Mouse (Mus musculus): ENCODE data around the gene Gga3. TPM values are rescaled to one million over a fixed set of nuclear protein-coding genes. Genes with fewer than 3 reads are reported as not detected.
"Not testable (repeated sequence)": the region's sequence is repeated elsewhere in the genome, so short reads cannot be mapped to it uniquely, and the experiment has no call there.

Gene Gga3
- total RNA-seq (2014; rRNA removed) = 1.7 and 3.2 TPM in 2 replicates
- 5.9 and 8.3 TPM in 2 replicates for polyA plus RNA-seq (2012; rRNA removed)

DNA sequence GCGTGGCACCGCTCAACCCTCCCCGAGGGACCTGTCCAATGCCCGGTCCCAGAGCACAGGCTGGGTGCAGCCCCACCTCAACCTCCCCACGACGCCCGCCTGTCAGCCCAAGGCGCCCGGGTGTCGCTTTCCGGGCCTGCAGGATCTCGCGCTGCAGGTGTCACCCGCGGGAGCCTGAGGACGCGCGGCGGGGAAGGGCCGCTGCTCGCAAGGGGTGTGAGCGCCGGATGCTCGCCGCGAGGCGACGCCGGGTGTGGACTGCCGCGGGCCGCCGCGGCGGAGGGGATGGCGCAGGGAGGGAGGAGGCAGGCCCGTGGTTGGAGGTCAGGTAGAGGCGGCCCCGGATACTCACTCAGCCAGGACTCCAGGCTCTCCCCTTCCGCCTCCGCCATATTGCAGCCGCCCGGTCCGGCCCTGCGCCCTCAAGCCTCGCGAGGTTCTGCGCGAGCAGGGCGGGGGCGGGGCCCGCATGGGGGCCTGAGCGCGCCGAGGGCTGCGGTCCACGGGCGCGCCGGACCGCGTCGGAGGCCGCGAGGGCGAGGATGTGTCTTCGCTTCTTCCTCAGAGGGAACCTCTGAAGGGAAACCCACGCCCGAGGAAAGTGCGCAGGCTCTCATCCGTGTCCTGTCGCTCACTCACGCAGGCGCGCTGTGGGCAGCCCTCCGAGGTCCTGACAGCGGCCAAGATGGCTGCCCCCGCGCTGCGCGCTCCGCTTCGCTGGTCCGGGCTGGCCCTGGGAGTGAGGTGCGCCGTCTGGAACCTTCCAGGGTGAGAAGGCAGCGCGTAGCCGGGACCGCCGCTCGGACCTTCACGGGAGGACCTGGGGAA is at the start of gene Gga3, which contains the start of gene Mrps7:
Gga3 (minus strand) TSS at position 576 of the 828 bp plus-strand sequence.
Mrps7 (plus strand) TSS at position 450 of the 828 bp plus-strand sequence.
- Histone ChIP-seq H3K27me3 (ENCODE audit: control insufficient read depth, insufficient read depth, low read length) (no peaks in the 10 kb centered on the region), H3K79me2 (ENCODE audit: control insufficient read depth, insufficient read depth, low read length) (peaks cover 25% of the 10 kb centered on the region; the same call in 1 of the 2 replicates), H3K4me3 (ENCODE audit: insufficient read depth, low read depth, low read length) (peak within 1 kb of the TSS; percentile 83), H3K27ac (replicated peaks; ENCODE audit: insufficient read depth, low read depth, low read length) (peak within 1 kb of the TSS; percentile 91), H3K36me3 (ENCODE audit: control insufficient read depth, insufficient read depth, low read length) (peaks cover 15% of the 10 kb centered on the region; the same call in 1 of the 2 replicates), H3K9ac (ENCODE audit: low read depth, low read length) (peak within 1 kb of the TSS; percentile 87), H3K4me1 (ENCODE audit: control insufficient read depth, insufficient read depth, low read length) (peaks cover 23% of the 10 kb centered on the region)
- TF ChIP-seq CTCF (IDR thresholded peaks at IDR 0.05; ENCODE audit: low read depth, low read length) = peak; percentile 23; the same call in 1 of the 2 replicates
- TF ChIP-seq POLR2A (IDR thresholded peaks at IDR 0.05; ENCODE audit: extremely low read depth, insufficient read depth, low read length) = peak; percentile 83
- peak; percentile 80 for DNase-seq (ENCODE audit: extremely low read depth, low read depth, low spot score)
- WGBS = under 1% methylated on average over 92 of the region's 93 CpGs

DNA sequence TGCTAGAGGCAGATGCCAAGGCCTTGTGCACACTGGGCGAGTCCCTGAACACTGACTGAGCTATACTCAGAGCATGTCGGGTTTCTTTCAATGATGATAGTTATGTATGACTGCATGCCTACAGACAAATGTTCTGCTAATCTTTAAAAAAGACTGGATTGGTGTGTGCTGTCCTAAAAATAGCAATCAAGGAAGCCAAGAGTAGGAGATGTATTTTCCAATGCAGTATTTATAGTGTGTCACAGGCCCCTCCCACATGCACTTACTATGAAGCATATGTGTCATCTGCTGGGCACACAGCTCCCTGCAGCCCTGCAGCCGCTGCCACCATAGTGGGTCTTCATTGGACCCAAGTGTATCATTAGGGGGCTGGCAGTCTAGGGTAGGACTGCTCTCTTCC is 49.3 kb upstream of the Gga3 start:
- TF ChIP-seq POLR2A (IDR thresholded peaks at IDR 0.05; ENCODE audit: extremely low read depth, insufficient read depth, low read length) (no peak), CTCF (IDR thresholded peaks at IDR 0.05; ENCODE audit: low read depth, low read length) (no peak)
- Histone ChIP-seq H3K27me3 (ENCODE audit: control insufficient read depth, insufficient read depth, low read length) (no peaks in the 10 kb centered on the region), H3K4me3 (ENCODE audit: insufficient read depth, low read depth, low read length) (no peak overlapping the region), H3K79me2 (ENCODE audit: control insufficient read depth, insufficient read depth, low read length) (peaks cover 11% of the 10 kb centered on the region; the same call in 1 of the 2 replicates), H3K36me3 (ENCODE audit: control insufficient read depth, insufficient read depth, low read length) (peaks cover 11% of the 10 kb centered on the region), H3K4me1 (ENCODE audit: control insufficient read depth, insufficient read depth, low read length) (no peaks in the 10 kb centered on the region), H3K9ac (ENCODE audit: low read depth, low read length) (no peak overlapping the region), H3K27ac (replicated peaks; ENCODE audit: insufficient read depth, low read depth, low read length) (no peak overlapping the region)
- no peak for DNase-seq (ENCODE audit: extremely low read depth, low read depth, low spot score)
- WGBS = 88% methylated on average over 3 of the region's 3 CpGs

DNA sequence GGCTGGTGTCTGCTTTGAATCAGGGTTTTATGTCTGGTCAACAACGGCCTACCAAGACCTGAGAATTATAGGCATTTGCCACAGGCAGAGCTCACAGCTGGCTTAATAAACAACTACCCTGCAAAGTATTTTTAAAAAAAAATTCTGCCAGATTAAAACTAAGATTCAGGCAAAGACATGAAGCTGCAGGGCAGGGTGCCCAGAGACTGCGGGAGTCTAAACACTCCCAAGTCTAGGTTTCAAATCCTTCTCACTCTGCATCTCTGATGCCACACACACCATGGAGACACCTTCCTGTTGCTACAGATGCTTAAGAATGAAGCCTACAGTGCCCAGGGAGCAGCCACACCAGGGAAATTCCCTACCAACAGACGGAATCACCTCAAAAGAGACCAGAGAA is 47.8 kb upstream of the Gga3 start:
- peaks cover 3% of the 10 kb centered on the region; the same call in 1 of the 2 replicates for H3K79me2 ChIP-seq (ENCODE audit: control insufficient read depth, insufficient read depth, low read length)
- no peak for DNase-seq (ENCODE audit: extremely low read depth, low read depth, low spot score)
- no peak overlapping the region for H3K9ac ChIP-seq (ENCODE audit: low read depth, low read length)
- H3K27ac ChIP-seq (replicated peaks; ENCODE audit: insufficient read depth, low read depth, low read length) = no peak overlapping the region
- no peaks in the 10 kb centered on the region for H3K27me3 ChIP-seq (ENCODE audit: control insufficient read depth, insufficient read depth, low read length)
- H3K4me3 ChIP-seq (ENCODE audit: insufficient read depth, low read depth, low read length) = no peak overlapping the region
- H3K36me3 ChIP-seq (ENCODE audit: control insufficient read depth, insufficient read depth, low read length) = peaks cover 11% of the 10 kb centered on the region
- TF ChIP-seq CTCF (IDR thresholded peaks at IDR 0.05; ENCODE audit: low read depth, low read length) (no peak), POLR2A (IDR thresholded peaks at IDR 0.05; ENCODE audit: extremely low read depth, insufficient read depth, low read length) (no peak)
- 90% methylated on average over 3 of the region's 3 CpGs for WGBS
- no peaks in the 10 kb centered on the region for H3K4me1 ChIP-seq (ENCODE audit: control insufficient read depth, insufficient read depth, low read length)

DNA sequence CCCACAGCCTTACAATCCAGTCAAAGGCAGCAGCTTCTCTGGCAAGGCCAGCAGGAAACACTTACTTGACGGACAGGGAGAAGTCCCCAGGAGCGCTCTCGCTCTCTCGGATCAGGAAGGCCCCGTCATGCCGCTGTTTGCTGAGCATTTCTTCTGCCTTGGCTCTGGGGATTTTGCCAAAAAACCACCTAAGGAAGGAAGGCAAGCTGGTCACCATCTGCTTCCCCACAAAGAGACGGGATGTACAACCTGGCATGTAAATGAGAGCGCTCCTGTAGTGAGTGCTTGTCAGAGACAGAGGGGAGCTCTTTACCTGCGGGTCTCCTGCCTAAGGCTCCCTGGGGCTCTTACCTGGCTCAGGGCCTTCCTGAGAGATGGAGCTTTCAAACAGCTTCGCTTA is 45.9 kb upstream of the Gga3 start:
- Histone ChIP-seq H3K36me3 (ENCODE audit: control insufficient read depth, insufficient read depth, low read length) (peaks cover 9% of the 10 kb centered on the region), H3K9ac (ENCODE audit: low read depth, low read length) (no peak overlapping the region), H3K4me1 (ENCODE audit: control insufficient read depth, insufficient read depth, low read length) (no peaks in the 10 kb centered on the region), H3K27ac (replicated peaks; ENCODE audit: insufficient read depth, low read depth, low read length) (no peak overlapping the region), H3K4me3 (ENCODE audit: insufficient read depth, low read depth, low read length) (no peak overlapping the region), H3K79me2 (ENCODE audit: control insufficient read depth, insufficient read depth, low read length) (no peaks in the 10 kb centered on the region; the same call in 1 of the 2 replicates), H3K27me3 (ENCODE audit: control insufficient read depth, insufficient read depth, low read length) (no peaks in the 10 kb centered on the region)
- no peak for DNase-seq (ENCODE audit: extremely low read depth, low read depth, low spot score)
- no peak for TF ChIP-seq POLR2A (IDR thresholded peaks at IDR 0.05; ENCODE audit: extremely low read depth, insufficient read depth, low read length)
- TF ChIP-seq CTCF (IDR thresholded peaks at IDR 0.05; ENCODE audit: low read depth, low read length) = no peak
- 86% methylated on average over 10 of the region's 10 CpGs for WGBS

DNA sequence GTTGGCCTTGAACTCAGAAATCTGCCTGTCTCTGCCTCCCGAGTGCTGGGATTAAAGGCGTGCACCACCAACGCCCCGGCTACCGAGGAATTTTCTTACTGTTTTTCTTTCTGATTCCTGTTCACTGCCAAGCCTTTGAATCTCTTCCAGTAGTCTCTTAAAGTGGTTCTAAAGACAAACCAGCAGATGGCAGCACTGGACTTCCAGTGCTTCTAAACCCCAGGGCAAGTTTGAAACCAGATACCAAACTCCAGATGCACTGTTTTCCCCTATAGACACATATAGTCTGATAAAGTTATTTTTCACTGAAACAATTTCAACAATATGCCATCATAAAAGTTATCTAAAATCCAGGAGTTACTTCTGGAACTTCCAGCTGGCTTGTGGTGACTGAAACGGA is 43.6 kb upstream of the Gga3 start:
- no peaks in the 10 kb centered on the region for H3K27me3 ChIP-seq (ENCODE audit: control insufficient read depth, insufficient read depth, low read length)
- peak; percentile 61 for DNase-seq (ENCODE audit: extremely low read depth, low read depth, low spot score)
- H3K36me3 ChIP-seq (ENCODE audit: control insufficient read depth, insufficient read depth, low read length) = peaks cover 6% of the 10 kb centered on the region
- WGBS = 35% methylated on average over 6 of the region's 6 CpGs
- no peak overlapping the region for H3K4me3 ChIP-seq (ENCODE audit: insufficient read depth, low read depth, low read length)
- no peaks in the 10 kb centered on the region for H3K4me1 ChIP-seq (ENCODE audit: control insufficient read depth, insufficient read depth, low read length)
- no peaks in the 10 kb centered on the region for H3K79me2 ChIP-seq (ENCODE audit: control insufficient read depth, insufficient read depth, low read length)
- H3K9ac ChIP-seq (ENCODE audit: low read depth, low read length) = no peak overlapping the region
- TF ChIP-seq CTCF (IDR thresholded peaks at IDR 0.05; ENCODE audit: low read depth, low read length) (peak; percentile 54), POLR2A (IDR thresholded peaks at IDR 0.05; ENCODE audit: extremely low read depth, insufficient read depth, low read length) (no peak)
- H3K27ac ChIP-seq (replicated peaks; ENCODE audit: insufficient read depth, low read depth, low read length) = no peak overlapping the region

DNA sequence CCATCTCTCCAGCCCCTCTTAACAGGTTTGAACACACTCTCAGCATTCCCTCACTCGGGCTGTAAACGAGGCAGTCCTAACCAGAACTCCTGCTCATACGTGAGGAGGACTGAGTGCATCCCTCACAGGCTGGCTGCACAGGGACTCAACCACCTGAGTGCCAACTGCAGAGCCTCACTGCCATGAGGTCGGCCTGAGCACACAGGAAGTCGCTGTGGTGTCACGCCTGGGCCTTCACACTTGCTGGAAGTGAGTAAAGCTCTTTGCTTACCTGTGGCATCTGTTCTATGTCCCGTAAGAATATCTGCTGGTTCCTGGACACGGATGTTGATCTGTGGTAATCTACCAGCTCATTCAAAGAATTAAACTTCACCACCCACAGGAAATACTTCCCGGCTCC is 42.6 kb upstream of the Gga3 start:
- no peaks in the 10 kb centered on the region for H3K4me1 ChIP-seq (ENCODE audit: control insufficient read depth, insufficient read depth, low read length)
- DNase-seq (ENCODE audit: extremely low read depth, low read depth, low spot score) = no peak
- no peak overlapping the region for H3K9ac ChIP-seq (ENCODE audit: low read depth, low read length)
- H3K27me3 ChIP-seq (ENCODE audit: control insufficient read depth, insufficient read depth, low read length) = no peaks in the 10 kb centered on the region
- H3K79me2 ChIP-seq (ENCODE audit: control insufficient read depth, insufficient read depth, low read length) = no peaks in the 10 kb centered on the region
- no peak overlapping the region for H3K27ac ChIP-seq (replicated peaks; ENCODE audit: insufficient read depth, low read depth, low read length)
- peaks cover 6% of the 10 kb centered on the region for H3K36me3 ChIP-seq (ENCODE audit: control insufficient read depth, insufficient read depth, low read length)
- TF ChIP-seq POLR2A (IDR thresholded peaks at IDR 0.05; ENCODE audit: extremely low read depth, insufficient read depth, low read length) = no peak
- no peak overlapping the region for H3K4me3 ChIP-seq (ENCODE audit: insufficient read depth, low read depth, low read length)
- WGBS = 95% methylated on average over 9 of the region's 9 CpGs

DNA sequence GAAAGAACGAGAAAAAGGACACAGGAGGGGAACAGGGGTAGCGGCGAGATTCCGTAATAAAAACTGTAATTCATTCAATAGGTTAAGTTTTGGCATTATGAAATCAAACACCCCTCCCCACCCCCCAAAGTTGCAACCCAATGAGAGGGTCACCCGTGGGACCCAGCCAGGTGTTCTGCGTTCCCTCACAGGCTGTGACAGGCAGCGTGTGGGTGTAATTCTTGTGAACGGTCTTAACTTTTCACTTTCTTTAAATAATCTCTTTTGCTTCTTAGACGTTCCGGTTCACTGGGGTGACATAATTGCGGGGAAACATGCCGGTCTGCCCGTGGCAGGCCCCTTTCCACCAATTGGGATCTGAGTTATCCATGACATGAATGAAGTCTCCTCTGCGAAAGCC is 41.6 kb upstream of the Gga3 start:
- DNase-seq (ENCODE audit: extremely low read depth, low read depth, low spot score); H3K27ac ChIP-seq (replicated peaks; ENCODE audit: insufficient read depth, low read depth, low read length); H3K4me1 ChIP-seq (ENCODE audit: control insufficient read depth, insufficient read depth, low read length); H3K27me3 ChIP-seq (ENCODE audit: control insufficient read depth, insufficient read depth, low read length); H3K36me3 ChIP-seq (ENCODE audit: control insufficient read depth, insufficient read depth, low read length); H3K4me3 ChIP-seq (ENCODE audit: insufficient read depth, low read depth, low read length); H3K79me2 ChIP-seq (ENCODE audit: control insufficient read depth, insufficient read depth, low read length); H3K9ac ChIP-seq (ENCODE audit: low read depth, low read length): not testable (repeated sequence)
- 91% methylated on average over 14 of the region's 14 CpGs for WGBS

All from liver, adult 2 months (tissue).